Mouse (Mus musculus): Measurements from ENCODE around the gene Tuft1.
"Not testable (repeated sequence)": the region's sequence is repeated elsewhere in the genome, so short reads cannot be mapped to it uniquely, and the experiment has no call there.

Tuft1 gene

DNA sequence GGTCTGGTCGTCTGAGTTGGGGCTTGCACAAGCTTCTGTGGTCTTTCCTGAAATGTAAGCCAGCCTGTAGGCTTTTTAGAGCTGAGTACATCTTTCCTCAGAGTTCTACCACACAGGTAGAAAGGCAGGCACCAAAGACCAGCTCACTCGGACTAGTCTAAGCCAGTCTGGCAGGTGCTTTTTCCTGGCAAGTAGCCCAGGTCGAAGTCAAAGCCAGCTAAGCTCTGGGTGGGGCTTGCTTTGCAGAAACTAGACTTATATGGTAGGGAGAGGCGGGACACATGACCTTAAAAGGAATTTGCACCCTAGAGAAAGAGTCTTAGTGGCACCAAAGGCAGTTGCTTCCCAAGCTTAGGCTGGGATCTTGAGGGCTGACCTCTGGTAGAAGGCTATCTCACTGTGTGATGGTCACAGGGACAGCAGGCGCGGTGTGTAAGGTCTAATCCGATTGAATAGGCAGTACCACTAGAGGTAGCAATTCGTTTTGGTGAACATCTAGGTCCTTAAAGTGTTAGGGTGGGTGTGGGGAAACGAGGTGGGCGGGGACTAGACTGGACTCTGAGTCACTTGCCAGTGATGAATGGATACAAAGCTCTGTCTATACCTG is 573 bp upstream of the Tuft1 start:
- not testable (repeated sequence) for DNase-seq (ENCODE audit: low spot score)

DNA sequence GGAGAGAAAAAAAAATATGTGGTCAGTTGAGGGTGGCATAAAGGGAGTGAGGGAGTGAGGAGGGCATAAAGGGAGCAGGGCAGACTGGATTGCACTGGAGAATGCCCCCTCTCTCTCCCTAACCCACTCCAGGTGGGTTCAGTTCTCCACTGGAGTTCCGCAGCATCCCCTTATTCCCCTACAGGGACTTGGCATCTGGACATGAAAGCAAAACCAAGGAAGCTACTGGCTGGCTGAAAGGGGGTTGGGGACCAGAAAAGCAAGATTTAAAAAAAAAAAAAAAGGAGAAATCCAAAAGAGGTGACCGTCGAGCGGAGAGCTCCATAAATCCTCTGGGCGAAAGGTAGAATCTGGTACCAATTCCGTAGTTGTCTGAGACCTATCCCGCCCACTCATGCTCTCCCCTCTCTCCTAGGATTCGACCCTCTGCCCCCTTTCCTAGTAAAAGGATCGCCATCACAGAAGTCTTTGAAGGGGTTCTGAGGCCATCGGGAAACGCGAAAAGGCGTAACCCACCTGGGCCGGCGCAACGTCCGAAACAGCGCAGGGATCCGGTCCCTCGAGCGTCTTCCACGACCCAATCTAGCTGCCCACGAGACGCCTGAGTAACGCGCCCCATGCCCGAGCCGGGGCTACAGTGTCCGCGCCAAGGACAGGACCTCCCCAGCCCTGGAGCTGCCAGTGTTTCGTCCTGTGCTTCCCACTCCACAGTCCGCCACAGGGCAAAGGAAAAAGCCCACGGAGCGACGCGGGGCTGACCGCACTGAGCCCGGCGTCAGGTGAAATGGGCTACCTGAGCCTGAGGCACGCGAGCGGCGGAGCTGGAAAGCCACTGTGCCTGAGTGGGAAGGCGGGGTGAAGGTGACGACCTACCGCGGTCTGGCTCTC is 576 bp downstream of the Tuft1 start:
- DNase-seq (ENCODE audit: low spot score): not testable (repeated sequence)

DNA sequence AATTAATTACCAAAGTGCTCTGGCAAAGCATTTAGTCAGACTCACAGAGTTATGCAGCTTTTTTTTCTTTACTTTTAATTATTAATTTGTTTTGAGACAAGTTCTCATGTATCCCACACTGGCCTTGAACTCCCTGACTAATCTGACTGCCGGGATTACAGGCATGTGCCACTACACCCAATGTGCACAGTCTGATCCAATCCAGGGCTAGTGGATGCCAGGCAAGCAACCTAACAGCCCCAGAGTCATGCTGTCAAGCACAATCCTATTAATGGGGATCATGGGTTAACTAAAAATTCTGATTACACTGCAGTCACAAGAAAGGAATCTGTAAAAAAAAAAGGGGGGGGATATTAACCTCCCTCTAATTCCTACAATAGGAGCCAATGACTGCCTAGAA is 4.7 kb downstream of the Tuft1 start:
- not testable (repeated sequence) for DNase-seq (ENCODE audit: low spot score)

DNA sequence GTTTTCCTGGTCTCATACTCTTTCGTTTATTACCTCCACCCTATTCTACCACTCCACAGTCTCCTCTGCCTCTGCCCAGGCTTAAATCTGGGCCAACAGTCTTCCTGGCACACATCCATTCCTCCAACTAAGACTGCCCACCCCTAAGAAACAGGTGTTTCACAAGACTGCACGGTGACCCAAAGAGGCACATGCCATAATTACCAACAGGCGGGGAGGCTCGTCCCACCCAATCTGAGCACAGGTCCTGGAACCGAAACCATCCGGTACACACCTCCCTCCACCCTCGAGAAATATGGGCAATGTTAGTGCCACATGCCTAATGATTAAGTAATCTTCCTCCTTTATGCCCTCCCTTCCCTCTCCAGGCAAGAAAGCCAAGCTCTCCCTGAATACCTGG is 8.3 kb downstream of the Tuft1 start:
- no peak for DNase-seq (ENCODE audit: low spot score)

DNA sequence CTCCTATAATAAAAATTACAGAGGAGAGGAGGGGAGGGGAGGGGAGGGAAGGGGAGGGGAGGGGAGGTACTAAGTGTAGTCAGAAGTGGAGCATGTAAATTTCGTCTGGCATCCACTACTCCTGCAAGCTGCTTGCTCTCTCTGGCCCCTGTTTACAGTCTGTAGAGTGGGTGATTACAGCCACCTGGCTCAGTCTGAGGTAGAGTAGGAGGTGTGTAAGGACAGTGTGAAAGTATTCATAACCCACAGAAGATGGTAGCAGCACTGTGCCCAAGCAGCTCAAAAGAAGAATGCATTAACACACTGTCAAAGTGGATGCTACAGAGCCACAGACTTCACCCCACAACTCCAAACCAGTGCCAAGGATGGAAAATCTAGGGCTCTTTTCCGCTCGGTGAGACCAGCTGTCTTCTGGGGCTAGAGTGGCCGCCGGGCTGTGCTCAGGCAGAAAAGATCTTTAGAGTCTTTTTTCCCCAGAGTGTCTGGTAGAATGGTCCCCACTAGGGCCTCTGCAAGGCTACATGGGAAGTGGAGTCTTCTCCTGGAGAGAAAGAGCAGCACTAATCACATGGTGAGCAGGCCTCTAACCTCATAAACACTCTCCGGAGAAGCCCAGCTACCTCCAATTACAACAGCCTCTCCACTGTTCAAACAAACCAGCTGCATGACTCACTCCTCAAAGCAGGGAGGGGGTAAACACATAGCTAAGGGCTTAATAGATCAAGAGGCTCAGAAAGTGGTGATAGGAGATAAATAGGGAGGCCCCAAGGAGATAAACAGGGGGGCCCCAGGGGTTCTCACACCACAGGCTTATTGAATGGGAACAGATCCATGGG is 9.7 kb downstream of the Tuft1 start:
- no peak for DNase-seq (ENCODE audit: low spot score)

DNA sequence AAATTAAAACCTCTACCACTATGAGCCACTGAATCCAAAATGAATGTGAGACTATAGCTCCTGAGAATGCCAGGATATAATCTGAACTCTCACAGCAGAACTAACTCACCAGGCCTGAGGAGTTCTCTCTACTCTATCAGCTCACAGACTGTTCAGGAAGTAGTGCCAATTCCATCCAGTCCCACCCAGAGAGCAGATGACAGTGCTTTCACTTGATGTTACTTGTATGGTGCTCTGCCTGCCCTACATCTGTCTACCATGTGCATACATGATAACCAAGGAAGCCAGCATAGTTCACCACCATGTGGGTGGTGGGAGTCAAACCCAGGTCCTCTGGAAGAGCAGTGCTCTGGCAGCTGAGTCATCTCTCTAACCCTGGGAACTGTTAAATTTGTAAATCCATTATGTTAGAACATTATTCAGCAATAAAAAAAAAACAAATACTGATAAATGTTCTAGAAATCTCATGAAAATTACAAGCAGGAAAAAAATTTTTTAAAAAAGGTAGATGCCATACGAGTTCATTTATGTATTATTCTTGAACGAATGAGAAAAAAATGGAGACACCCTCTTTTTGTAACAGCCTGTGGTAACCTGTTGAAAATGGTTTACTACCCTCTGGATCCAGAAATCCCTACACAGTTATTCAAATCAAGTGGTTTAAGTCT is 16.0 kb downstream of the Tuft1 start, which contains the start of gene Gm10972:
Gm10972 (plus strand) TSS at position 618 of the 668 bp plus-strand sequence.
- not testable (repeated sequence) for DNase-seq (ENCODE audit: low spot score)

DNA sequence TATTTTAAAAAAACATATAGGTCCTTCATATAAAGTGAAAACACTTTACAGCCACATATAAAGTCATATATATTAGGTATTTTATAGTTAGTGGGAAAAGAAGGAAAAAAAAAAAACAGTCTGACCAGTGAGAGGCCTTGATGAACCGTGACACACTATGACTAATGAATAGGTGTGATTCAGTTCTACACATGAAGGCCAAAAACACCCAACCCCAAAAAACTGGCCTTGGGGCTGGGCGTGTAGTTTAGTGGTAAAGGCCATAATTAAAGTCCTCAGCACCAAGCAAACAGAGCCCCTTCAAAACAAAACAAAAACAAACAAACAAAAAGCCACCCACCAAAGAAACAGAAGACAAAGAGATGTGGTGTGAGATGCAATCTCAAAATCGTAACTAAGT is 28.8 kb downstream of the Tuft1 start:
- no peak for DNase-seq (ENCODE audit: low spot score)

DNA sequence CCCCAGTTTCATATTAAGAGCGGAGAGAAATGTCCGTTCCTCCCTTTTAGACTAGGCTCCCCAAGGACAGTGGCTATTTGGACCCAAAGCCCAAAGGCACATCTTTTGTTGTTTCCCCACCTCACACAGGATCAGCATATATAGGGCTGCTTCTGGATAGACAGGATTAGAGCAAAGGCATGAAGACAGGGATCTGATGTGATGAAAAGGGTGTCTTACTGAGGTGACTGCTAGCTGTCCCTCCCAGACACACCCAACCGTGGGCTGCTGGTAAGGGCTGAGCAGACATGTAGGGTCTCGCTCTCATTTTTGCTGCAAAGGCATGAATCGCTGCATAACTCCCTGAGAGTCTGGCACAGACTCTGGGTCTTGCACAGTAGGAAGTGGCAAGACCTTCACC is 30.0 kb downstream of the Tuft1 start:
- DNase-seq (ENCODE audit: low spot score): no peak

DNA sequence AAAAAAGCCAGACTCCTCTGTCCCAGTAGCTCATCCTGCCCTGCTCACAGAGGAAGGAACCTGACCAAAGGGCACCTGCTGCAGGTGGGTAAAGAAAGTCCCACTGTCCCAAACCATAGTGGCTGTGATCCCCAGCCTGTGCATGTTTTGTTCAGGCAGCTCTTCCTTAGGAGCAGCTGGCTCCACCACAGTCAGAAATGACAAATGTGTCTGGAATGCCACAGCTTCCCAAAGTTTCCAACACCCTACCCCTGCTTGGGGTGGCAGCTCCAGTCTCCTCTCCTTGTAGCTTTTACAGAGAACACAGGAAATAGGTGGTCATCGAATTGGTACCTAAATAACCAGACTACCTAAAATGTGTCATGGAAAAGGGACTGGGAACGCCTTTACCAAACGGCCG is 34.4 kb downstream of the Tuft1 start:
- DNase-seq (ENCODE audit: low spot score): no peak

DNA sequence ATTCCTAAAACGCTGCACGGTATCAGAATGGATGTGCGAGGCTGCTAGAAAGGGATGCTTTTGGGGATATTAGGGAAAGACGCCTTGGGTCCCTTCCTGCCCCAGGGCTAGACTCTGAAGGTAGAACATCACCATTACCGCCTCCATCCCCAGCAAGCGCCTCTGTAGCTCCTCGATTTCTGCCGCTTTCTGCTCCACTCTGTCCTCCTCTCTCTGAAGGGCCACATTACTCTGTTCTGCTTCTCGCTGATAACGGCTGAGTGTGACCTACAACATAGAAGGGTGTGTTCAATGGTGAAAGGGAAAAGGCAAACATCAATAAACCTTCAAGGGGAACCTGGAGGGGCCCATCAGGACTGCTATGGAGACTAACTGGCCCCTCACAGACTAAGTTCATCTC is 36.1 kb downstream of the Tuft1 start:
- no peak for DNase-seq (ENCODE audit: low spot score)

DNA sequence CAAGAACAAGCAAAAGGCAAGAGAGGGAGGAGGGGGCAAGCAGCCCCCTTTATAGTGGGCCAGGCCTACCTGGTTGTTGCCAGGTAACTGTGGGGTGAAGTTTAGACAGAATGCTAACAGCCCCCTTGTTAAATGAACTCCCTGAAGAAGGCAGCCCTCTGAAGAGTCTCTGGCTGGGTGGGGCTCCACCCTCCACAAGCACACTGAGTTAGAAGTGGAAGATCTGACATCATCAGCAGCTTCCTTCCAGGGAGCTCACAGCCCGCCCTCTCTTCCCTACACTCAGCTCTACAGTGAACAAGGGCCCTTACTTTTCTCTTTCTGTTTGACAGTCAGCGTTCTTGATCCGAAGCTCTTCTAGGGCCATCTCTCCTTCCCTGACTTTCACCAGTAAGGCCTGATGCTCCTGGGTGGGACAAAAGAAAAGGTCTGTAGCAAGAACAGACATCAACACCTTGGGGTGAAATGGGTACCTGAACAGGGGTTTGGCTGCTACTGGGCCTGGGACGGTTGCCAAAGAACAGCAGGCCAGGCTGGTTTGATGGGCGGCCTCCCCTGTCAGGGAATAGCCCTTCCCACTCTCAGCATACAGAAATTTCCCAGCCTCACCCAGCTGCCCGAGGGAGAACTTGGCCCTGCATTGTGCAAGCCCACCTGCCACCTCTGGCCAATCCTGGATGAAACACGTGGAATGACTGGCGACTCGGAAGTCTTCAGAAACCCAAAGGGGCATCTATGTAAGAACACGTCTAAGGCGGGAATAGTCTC is 36.7 kb downstream of the Tuft1 start:
- DNase-seq (ENCODE audit: low spot score): no peak

DNA sequence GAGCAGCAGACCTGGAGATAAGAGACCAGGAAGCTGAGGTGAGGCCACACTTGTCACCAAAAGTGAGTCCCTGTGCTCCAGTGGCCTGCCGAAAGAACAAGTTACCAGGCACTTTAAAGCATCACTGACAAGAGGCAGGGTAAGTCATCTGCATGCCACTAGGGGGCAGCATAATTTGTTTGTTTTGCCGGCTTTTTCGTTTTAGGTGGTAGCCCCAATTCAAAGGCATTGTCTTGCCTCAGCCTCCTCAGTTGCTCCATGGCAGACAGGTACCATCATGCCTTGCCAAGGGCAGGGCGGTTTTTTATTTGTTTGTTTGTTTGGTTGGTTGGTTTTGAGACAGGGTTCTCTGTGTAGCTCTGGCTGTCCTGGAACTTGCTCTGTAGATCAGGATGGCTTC is 42.0 kb downstream of the Tuft1 start:
- DNase-seq (ENCODE audit: low spot score): no peak

DNA sequence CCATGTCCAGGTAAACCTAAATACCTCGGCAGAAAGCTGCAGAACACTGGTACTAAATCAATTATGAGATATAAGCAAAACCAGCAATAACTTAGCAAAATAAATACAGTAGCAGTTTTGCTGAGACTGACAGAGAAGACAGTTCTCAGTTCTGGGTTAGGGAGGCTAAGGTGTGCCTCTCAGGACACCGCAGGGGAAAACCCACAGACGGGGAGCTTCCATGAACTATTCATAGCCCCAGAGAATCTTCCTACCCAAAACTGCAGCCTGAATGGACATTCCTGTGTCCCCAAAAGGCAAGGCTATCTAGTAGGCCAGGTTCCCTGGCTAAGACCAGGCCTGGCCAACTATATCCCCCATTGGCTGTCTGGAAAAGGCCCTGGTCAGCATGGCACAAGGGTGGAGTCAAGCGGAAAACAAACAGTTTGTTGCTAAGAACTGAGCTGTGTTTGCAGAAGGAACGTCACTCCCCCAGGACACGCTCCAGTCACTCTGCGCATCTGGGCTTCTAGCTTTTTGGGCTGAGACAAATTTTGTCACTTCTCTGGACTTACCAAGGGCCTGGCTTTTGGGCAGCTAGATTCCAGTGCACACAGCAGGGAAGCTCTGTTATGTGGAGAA is 45.3 kb downstream of the Tuft1 start:
- DNase-seq (ENCODE audit: low spot score): no peak

DNA sequence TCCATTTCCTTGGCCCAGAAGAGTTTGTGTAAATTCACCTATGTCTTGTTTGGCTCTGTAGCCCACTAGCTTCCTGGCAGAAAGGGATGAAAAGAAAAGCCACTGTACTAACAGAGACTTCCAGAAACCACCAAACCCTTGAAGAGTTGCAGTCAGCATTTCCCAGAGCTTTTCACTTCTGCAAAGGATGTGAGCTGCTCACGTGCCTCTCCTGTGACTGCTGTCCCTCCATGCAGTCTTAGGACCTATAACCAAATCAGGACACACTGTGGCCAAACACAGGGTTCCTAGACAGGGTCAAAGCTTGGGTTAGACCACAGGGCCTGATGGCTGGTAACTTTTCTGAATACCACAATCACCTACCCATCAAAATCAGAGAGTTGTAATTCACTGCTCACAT is 46.4 kb downstream of the Tuft1 start:
- no peak for DNase-seq (ENCODE audit: low spot score)

DNA sequence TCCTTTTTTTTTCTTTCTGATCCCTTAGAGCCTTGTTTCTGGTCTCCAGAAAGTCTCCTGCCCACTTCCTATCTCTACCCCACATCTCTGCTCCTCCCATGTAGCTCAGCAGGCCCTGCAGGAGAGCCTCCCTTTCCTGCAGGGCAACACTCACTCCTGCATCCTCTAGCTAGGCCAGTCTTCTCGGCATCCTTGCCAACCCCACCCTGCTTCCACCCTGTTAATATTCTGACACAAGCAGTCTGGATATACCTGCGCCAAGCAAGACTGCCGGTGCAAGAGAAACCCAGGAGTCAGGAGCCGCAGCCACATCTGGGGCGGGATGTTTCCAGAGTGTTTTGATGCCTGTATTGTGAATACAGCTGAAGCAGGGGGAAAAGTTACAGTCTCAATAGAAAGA is 46.8 kb downstream of the Tuft1 start:
- DNase-seq (ENCODE audit: low spot score): no peak

DNA sequence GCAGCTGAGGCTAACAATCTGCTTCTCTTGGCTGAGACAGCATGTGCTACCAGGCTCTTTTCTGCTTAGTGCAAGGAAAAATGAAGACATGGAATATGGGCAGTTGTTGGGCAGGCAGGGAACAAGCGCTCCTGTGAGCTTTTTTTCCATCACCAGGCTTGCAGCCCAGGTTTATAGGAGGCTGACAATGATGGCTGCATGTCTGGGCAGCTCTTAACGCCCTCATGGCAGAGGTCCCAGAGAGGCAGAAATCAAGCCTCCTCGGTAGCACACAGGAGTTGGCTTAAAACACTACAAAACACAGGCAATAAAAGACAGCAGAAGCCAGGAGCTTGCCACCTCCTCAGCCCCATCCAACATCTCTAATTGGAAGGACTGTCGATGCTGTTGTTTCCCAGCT is 47.3 kb downstream of the Tuft1 start:
- DNase-seq (ENCODE audit: low spot score): no peak

DNA sequence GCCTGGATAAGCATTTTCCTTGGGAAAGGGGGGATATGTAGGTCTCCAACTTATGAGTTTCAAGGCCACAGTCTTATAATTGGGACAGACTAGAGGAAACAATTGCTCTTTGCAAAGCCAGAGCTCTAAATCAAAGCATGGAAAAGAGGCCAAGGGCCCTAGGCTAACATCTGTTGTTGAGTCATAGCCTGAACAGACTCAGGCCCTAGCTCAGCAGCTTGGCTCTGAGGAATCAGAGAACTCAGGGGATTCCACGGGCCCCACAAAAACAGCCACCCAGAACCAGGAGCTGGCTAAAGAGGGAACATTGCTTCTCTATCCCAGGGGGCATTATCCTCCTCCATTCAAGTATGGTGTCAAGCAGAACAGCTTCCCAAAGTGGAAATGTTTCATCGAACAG is 48.1 kb downstream of the Tuft1 start:
- DNase-seq (ENCODE audit: low spot score): no peak

DNA sequence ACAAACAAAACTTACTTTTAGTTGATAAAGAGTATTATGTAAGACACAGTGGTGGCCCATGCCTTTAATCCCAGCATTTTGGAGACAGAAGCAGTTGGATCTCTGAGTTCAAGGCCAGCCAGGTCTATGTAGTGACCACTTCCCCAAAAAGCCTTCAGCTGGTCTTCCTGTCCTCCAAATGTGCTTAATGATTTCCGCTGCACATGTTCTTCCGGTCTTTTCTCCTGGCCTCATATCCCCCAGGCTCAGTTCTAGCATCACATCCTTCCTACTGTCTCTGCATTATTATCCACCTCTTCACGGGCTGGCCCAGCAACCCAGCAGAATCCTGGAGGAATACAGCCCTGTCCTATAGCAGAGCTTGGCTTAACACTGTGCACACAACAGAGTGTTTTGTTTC is 49.1 kb downstream of the Tuft1 start:
- DNase-seq (ENCODE audit: low spot score): no peak

DNA sequence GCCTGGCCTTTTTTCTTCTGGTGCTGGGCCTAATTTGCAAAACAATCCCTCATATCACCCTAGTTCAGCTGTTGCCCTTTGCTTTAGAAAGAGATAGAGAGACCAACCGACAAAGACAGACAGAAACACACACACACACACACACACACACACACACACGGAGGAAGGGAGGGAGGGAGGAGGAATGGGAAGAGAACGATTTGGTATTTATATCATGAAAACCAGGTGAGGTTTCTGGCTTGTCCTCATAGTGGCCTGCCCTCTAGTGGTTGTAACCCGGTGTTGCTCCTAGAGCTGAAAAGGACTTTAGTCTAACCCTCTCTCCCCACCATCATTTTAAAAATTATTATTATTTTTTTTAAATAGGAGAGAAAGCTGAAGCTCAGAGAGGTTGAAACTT is 56.7 kb downstream of the Tuft1 start:
- no peak for DNase-seq (ENCODE audit: low spot score)

DNA sequence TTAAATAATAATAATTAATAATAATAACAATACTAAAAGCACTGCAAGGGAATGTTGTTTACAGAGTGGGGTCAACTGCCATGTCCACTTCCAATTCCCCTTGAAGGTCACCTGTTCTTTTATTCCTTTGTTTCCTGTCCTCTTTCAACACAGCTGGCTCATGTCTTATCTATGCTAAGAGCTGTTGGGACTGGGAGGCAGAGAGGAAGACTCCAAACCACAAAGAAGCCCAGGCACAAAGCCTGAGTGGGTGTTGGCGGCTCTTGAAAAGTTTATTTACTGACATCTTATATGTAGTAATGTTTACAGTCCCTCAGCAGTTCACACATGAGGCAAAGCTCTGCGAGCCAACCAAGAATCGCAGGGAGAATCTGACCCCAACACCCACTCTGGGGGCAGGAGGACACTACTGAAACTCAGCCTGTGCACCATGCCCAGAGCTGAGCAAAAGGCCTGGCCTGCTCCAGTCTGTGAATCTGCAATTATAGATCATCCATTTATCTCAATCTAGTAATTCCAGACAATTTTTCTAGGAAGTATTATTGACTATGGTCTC is 61.4 kb downstream of the Tuft1 start:
- no peak for DNase-seq (ENCODE audit: low spot score)

DNA sequence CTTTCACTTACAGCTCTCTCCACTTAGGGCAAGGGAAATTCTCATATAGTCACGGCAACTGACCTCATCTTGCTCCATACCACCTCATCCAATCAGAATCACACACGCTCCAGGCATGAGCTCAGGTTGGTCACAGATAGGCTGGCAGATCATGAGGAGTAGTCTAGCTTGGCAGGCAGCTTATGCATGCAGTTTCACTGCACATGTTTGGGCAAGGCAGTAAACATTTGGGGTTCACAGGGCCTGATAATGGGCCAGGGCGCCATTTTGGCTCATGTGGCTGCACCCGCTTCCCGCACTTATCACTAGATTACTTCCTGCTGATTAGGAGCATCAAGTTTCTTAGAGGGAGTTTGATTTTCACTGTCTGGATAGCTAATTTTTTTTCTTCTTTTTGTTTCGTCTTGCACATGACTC is 62.8 kb downstream of the Tuft1 start:
- DNase-seq (ENCODE audit: low spot score): no peak
